Mouse (Mus musculus) brain, embryonic 14.5 days (tissue): ENCODE results near the gene Iqsec2.

Experiments
- CTCF ChIP-seq: fragments of 200-500 bp; IDR thresholded peaks from 2 replicates; pipeline ENCODE4 v1.5.1; 2012; ENCODE audit warnings: inconsistent platforms, mild to moderate bottlenecking, moderate library complexity, borderline replicate concordance; ENCODE audit not compliant: insufficient read depth, insufficient read length; ENCODE audit errors: extremely low read depth
- POLR2A ChIP-seq: fragments of 200-500 bp; IDR thresholded peaks from 2 replicates; pipeline ENCODE4 v1.6.1; 2012; ENCODE audit warnings: mild to moderate bottlenecking, inconsistent platforms, borderline replicate concordance; ENCODE audit not compliant: poor library complexity, insufficient read depth, insufficient read length, severe bottlenecking; ENCODE audit errors: extremely low read depth

- no peak for TF ChIP-seq POLR2A
- no peak for TF ChIP-seq CTCF
Measured at GRCm38 (mm10) chrX:152178843-152179545, 34.9 kb downstream of the Iqsec2 start.
